ENCODE assay signal across 8 mouse cellular contexts in the genomic region with DNA sequence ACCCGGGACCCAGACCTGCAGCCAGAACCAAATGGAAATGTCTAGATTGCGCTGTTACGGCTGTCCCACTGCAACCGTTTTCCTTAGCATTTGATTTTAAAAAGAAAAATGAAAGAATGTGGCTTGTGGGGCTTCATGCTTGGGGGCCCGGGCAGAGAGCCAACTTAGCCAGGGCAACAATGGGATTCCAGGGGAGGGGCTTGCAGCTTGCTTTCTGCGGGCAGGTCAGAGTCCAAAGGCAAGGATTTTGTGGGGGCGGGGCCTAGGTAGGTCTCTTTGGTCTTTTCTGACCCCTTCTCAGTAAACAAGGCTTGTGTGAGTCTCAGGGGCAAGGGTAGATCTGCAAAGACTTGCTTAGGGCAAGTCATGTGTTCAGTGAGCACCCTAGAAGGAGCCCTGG.
A peak's percentile ranks its signal among the peaks of the same experiment; 100 is the strongest.
DNase-seq lines count a peak whose midpoint lies in the region; ATAC-seq and TF ChIP-seq lines count a peak whose summit lies in the region.

No protein-coding gene starts in this region.

- H3K4me2 ChIP-seq in intestine, embryonic 15.5 days (replicated peaks) = peak overlapping the region; percentile 100

- H3K9me3 ChIP-seq in intestine, embryonic 15.5 days = no peaks in the 10 kb centered on the region

- H3K27me3 ChIP-seq in intestine, embryonic 15.5 days (replicated peaks) = no peaks in the 10 kb centered on the region

- peaks cover 24% of the 10 kb centered on the region for H3K4me1 ChIP-seq in intestine, embryonic 15.5 days (replicated peaks)

- ATAC-seq in intestine, embryonic 15.5 days = peak; percentile 4; the same call in 1 of the 2 replicates

- intact Hi-C loops in gastrocnemius, adult 2 months (cut with DNase I) = loop anchor here (10.0 kb wide), 1 partner anchor 124 kb away; the partner anchor contains the start of gene Mapk8

- H3K4me3 ChIP-seq in gastrocnemius, adult 2 months = peak overlapping the region; percentile 82
- peak overlapping the region; percentile 68 for H3K4me3 ChIP-seq in intestine, embryonic 15.5 days (replicated peaks)

- TF ChIP-seq CTCF in gastrocnemius, adult 2 months (IDR thresholded peaks at IDR 0.05) = no peak

- H3K36me3 ChIP-seq in intestine, embryonic 15.5 days = no peaks in the 10 kb centered on the region

- no peak overlapping the region for H3K27ac ChIP-seq in gastrocnemius, adult 2 months
- H3K27ac ChIP-seq in intestine, embryonic 15.5 days = no peak overlapping the region

- 12% methylated on average over 7 of the region's 7 CpGs for WGBS in intestine, embryonic 15.5 days

- H3K9ac ChIP-seq in intestine, embryonic 15.5 days = 0 out of 2 replicates have a peak overlapping the region, but pooled peaks have one; percentile 46

- no peak for DNase-seq in gastrocnemius, adult 2 months
- no peak for DNase-seq in gastrocnemius, postnatal 25 days
- DNase-seq in ES-CJ7 (ENCODE audit: low read depth, low spot score) = peak; percentile 25
- peak; percentile 46 for DNase-seq in liver
- DNase-seq in adrenal gland, postnatal 14 days = no peak
- no peak for DNase-seq in natural killer cell, adult 2 months (ENCODE audit: low spot score in 2 of 2)
- DNase-seq in left cerebral cortex, adult 9 months (ENCODE audit: low spot score in 2 of 2) = no peak

Comparison
In these comparisons a context has a peak if more than half of its experiments do, and no peak if none do; other contexts are left out.
1. DNase-seq: peak in ES-CJ7 (single experiment) and liver (single experiment); none in gastrocnemius, adult 2 months (single experiment), gastrocnemius, postnatal 25 days (single experiment), adrenal gland, postnatal 14 days (single experiment), natural killer cell, adult 2 months (0 of 2) and left cerebral cortex, adult 9 months (0 of 2).